In the genomic region with DNA sequence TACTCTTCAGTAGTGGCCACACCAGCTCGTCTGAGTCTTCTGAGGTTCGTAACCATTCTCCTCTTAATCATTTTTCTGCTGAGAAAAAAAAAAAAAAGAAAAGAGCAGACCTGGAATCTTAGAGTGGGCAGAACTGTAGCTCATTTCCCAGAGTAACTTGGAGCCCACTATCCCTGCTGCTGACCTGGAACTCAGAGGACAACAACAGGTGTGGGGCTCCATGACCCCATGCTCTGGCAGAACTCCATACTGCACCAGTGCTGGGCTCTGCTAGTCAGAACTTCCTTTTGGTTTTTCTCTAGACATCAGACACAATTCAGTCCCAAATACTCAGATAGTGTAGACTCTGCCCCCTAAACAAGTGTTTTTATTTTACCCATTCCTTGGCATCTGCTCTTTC, we compare ENCODE assay signal across 25 mouse cellular contexts.
"Had no signal": no experiment of that assay in that cellular context is flagged by ENCODE, and none has a peak within 500 bp of the region (broad histone marks: within the 10 kb centered on the region; RNA-seq: fewer than 3 reads in every experiment).

No protein-coding gene starts in this region.

- H3K4me3 ChIP-seq: embryonic facial prominence, embryonic 10.5 days; embryonic facial prominence, embryonic 12.5 days; embryonic facial prominence, embryonic 13.5 days; embryonic facial prominence, embryonic 15.5 days; erythroblast, embryonic 14.5 days; forebrain, embryonic 10.5 days; forebrain, embryonic 12.5 days; forebrain, embryonic 13.5 days; forebrain, embryonic 15.5 days; gastrocnemius, adult 2 months; heart, adult 2 months had no signal

- H3K27me3 ChIP-seq: embryonic facial prominence, embryonic 12.5 days; embryonic facial prominence, embryonic 13.5 days; embryonic facial prominence, embryonic 15.5 days; forebrain, embryonic 12.5 days; forebrain, embryonic 13.5 days; forebrain, embryonic 15.5 days had no signal

- H3K4me2 ChIP-seq: embryonic facial prominence, embryonic 12.5 days; embryonic facial prominence, embryonic 13.5 days; embryonic facial prominence, embryonic 15.5 days; forebrain, embryonic 12.5 days; forebrain, embryonic 13.5 days; forebrain, embryonic 15.5 days had no signal

- DNase-seq: cerebellum, adult 8-10 months; cerebellum, adult 9-10 months; cerebellum, adult 9-11 months; cerebellum, postnatal 10 days; cerebellum, postnatal 14 days; cerebellum, postnatal 25 days; cerebellum, postnatal 36 days; embryo, embryonic 11 days; forebrain, postnatal 0 days; gastrocnemius, adult 2 months; gastrocnemius, postnatal 10 days; gastrocnemius, postnatal 14 days; gastrocnemius, postnatal 25 days; gastrocnemius, postnatal 36 days; heart, adult 18-20 months; heart, adult 2 months had no signal

- H3K36me3 ChIP-seq: embryonic facial prominence, embryonic 10.5 days; embryonic facial prominence, embryonic 12.5 days; embryonic facial prominence, embryonic 13.5 days; embryonic facial prominence, embryonic 15.5 days; forebrain, embryonic 10.5 days; forebrain, embryonic 12.5 days; forebrain, embryonic 15.5 days had no signal
